Mouse (Mus musculus) gastrocnemius, postnatal 14 days (tissue): Measurements from ENCODE around the gene Jund. TPM values are rescaled to one million over a fixed set of nuclear protein-coding genes. Genes with fewer than 3 reads are reported as not detected.

Experiments used
- DNase-seq: peaks from one replicate; pipeline ENCODE4 v3.0.0; 2021; ENCODE audit warnings: mixed read lengths
- intact Hi-C: fragments of 180-260 bp; cut with DNase I; formaldehyde crosslinking; loops from one replicate; pipeline ENCODE4 v1.15.1; 2025; ENCODE audit warnings: low total_unique reads
- total RNA-seq, 2 experiments: library from RNA; stranded (reverse); gene quantifications; 2 replicates each; pipeline ENCODE4 v1.2.3; 2021

The Jund gene
- total RNA-seq, 2 experiments from 2014 or later: 73.5 to 87.4 TPM

GRCm38 (mm10) chr8:70696019-70696885, 2.5 kb upstream of the Jund start:
- peak; percentile 80 for DNase-seq
- intact Hi-C loops: no loop called here

- DNase-seq: no peak
- intact Hi-C loops: no loop called here
Observed at GRCm38 (mm10) chr8:70696946-70697345, 1.8 kb upstream of the Jund start.

- intact Hi-C loops: no loop called here
- no peak for DNase-seq
Observed at GRCm38 (mm10) chr8:70697366-70698250, 1.1 kb upstream of the Jund start.

GRCm38 (mm10) chr8:70699116-70699833, 526 bp downstream of the Jund start:
- DNase-seq: peak; percentile 62
- intact Hi-C loops: no loop called here

- peak; percentile 83 for DNase-seq
- intact Hi-C loops: loop anchor here (5.0 to 10.0 kb wide), 2 partner anchors 33 to 75 kb away; no protein-coding TSS in a partner anchor
Observed at GRCm38 (mm10) chr8:70699834-70700554, 1.2 kb downstream of the Jund start.

- DNase-seq: peak; percentile 91
- intact Hi-C loops: loop anchor here (5.0 to 10.0 kb wide), 2 partner anchors 33 to 76 kb away; no protein-coding TSS in a partner anchor
Observed at GRCm38 (mm10) chr8:70700555-70700922, 1.8 kb downstream of the Jund start.

GRCm38 (mm10) chr8:70701048-70701981, 2.6 kb downstream of the Jund start:
- intact Hi-C loops: loop anchor here (5.0 to 10.0 kb wide), 2 partner anchors 34 to 77 kb away; no protein-coding TSS in a partner anchor
- DNase-seq: no peak

- intact Hi-C loops: loop anchor here (5.0 to 10.0 kb wide), 2 partner anchors 35 to 77 kb away; no protein-coding TSS in a partner anchor
- no peak for DNase-seq
Observed at GRCm38 (mm10) chr8:70701982-70702841, 3.5 kb downstream of the Jund start.

GRCm38 (mm10) chr8:70702842-70703182, 4.1 kb downstream of the Jund start:
- DNase-seq: peak; percentile 86
- intact Hi-C loops: loop anchor here (5.0 to 10.0 kb wide), 2 partner anchors 36 to 78 kb away; no protein-coding TSS in a partner anchor

GRCm38 (mm10) chr8:70703287-70703686, 4.5 kb downstream of the Jund start, which contains the start of gene Iqcn:
Gene Iqcn, plus strand, starts transcription at chr8:70703457.
- intact Hi-C loops: loop anchor here (5.0 to 10.0 kb wide), 2 partner anchors 36 to 78 kb away; no protein-coding TSS in a partner anchor
- no peak for DNase-seq

GRCm38 (mm10) chr8:70708281-70708680, 9.5 kb downstream of the Jund start:
- intact Hi-C loops: loop anchor here (10.0 kb wide), 1 partner anchor 83 kb away; no protein-coding TSS in a partner anchor
- DNase-seq: peak; percentile 58

- intact Hi-C loops: loop anchor here (5.0 to 10.0 kb wide), 2 partner anchors 38 to 85 kb away; no protein-coding TSS in a partner anchor
- DNase-seq: no peak
Observed at GRCm38 (mm10) chr8:70709794-70710193, 11.0 kb downstream of the Jund start.

- DNase-seq: peak; percentile 76
- intact Hi-C loops: loop anchor here (5.0 kb wide), 1 partner anchor 37 kb away; no protein-coding TSS in a partner anchor
Observed at GRCm38 (mm10) chr8:70710296-70710695, 11.5 kb downstream of the Jund start.

GRCm38 (mm10) chr8:70711041-70711440, 12.3 kb downstream of the Jund start:
- DNase-seq: peak; percentile 11
- intact Hi-C loops: loop anchor here (5.0 kb wide), 1 partner anchor 36 kb away; no protein-coding TSS in a partner anchor

- intact Hi-C loops: loop anchor here (5.0 kb wide), 1 partner anchor 33 kb away; no protein-coding TSS in a partner anchor
Observed at GRCm38 (mm10) chr8:70713991-70714390, 15.2 kb downstream of the Jund start.

GRCm38 (mm10) chr8:70715086-70715485, 16.3 kb downstream of the Jund start:
- intact Hi-C loops: no loop called here
- DNase-seq: no peak

More at GRCm38 (mm10) chr8:70713991-70714390, 15.2 kb downstream of the Jund start:
- DNase-seq: no peak
